Mouse (Mus musculus) forebrain, postnatal 0 days (tissue): Measurements from ENCODE around the gene Akap13. TPM values are rescaled to one million over a fixed set of nuclear protein-coding genes. Genes with fewer than 3 reads are reported as not detected.
A peak's percentile ranks its signal among the peaks of the same experiment; 100 is the strongest.

ENCODE experiments used
- ATAC-seq: fragments of 200-750 bp; cut with Nextera tagmentation; 2 replicates; pipeline ENCODE4 v1.8.0; 2017; ENCODE audit warnings: mild to moderate bottlenecking, moderate library complexity
- DNase-seq: peaks from one replicate; pipeline ENCODE4 v3.0.0-alpha.2; 2015
- H3K27ac ChIP-seq: fragments of 300-500 bp; sonication (generic); 2 replicates; pipeline ENCODE4 v1.5.1; 2014; ENCODE audit warnings: low read depth, mild to moderate bottlenecking, antibody characterized with exemption, low read length, moderate library complexity, mixed read lengths
- H3K27me3 ChIP-seq: fragments of 300-500 bp; sonication (generic); 2 replicates; pipeline ENCODE4 v1.6.1; 2014; ENCODE audit warnings: mild to moderate bottlenecking, low read length, mixed read lengths; ENCODE audit not compliant: insufficient read depth
- H3K36me3 ChIP-seq: fragments of 300-500 bp; sonication (generic); 2 replicates; pipeline ENCODE4 v1.6.1; 2014; ENCODE audit warnings: mild to moderate bottlenecking, moderate library complexity; ENCODE audit not compliant: insufficient read depth
- H3K4me1 ChIP-seq: fragments of 300-500 bp; sonication (generic); 2 replicates; pipeline ENCODE4 v1.6.1; 2014; ENCODE audit warnings: antibody characterized with exemption; ENCODE audit not compliant: insufficient read depth
- H3K4me2 ChIP-seq: fragments of 300-500 bp; sonication (generic); 2 replicates; pipeline ENCODE4 v1.6.1; 2014; ENCODE audit warnings: low read depth, mild to moderate bottlenecking, moderate library complexity
- H3K4me3 ChIP-seq: fragments of 300-500 bp; sonication (generic); 2 replicates; pipeline ENCODE4 v1.5.1; 2014; ENCODE audit warnings: low read depth, low read length, mixed read lengths
- H3K9ac ChIP-seq: fragments of 300-500 bp; sonication (generic); 2 replicates; pipeline ENCODE4 v1.6.1; 2014; ENCODE audit warnings: mild to moderate bottlenecking
- H3K9me3 ChIP-seq: fragments of 300-500 bp; sonication (generic); 2 replicates; pipeline ENCODE4 v1.6.1; 2016; ENCODE audit warnings: low read length
- CTCF ChIP-seq: sonication (generic); IDR thresholded peaks from 2 replicates; pipeline ENCODE4 v1.5.1; 2016; ENCODE audit warnings: antibody characterized with exemption, control low read depth, low read depth
- WGBS: fragments of 180-500 bp; shearing (Covaris S2); extraction: QIAGEN DNeasy Blood & Tissue Kit; methylation state at CpG from one replicate; pipeline ENCODE4 v1.1.7; 2014; 5-methylcytosine and 5-hydroxymethylcytosine counted together
- polyA plus RNA-seq: library from polyadenylated mRNA; unstranded; fragments of >200 nt; fragmentation: Nextera tagmentation; extraction: Ambion mirVana; gene quantifications from 2 replicates; pipeline ENCODE4 v1.2.1, GENCODE M21; 2015
- total RNA-seq: library from RNA; depleted of rRNA; stranded (reverse); fragments of >200 nt; gene quantifications from 2 replicates; pipeline ENCODE4 v1.2.3, GENCODE M21; 2014; rRNA removed

Gene Akap13
- total RNA-seq (16.2 and 16.3 TPM in 2 replicates), polyA plus RNA-seq (5.8 and 9.1 TPM in 2 replicates)

DNA sequence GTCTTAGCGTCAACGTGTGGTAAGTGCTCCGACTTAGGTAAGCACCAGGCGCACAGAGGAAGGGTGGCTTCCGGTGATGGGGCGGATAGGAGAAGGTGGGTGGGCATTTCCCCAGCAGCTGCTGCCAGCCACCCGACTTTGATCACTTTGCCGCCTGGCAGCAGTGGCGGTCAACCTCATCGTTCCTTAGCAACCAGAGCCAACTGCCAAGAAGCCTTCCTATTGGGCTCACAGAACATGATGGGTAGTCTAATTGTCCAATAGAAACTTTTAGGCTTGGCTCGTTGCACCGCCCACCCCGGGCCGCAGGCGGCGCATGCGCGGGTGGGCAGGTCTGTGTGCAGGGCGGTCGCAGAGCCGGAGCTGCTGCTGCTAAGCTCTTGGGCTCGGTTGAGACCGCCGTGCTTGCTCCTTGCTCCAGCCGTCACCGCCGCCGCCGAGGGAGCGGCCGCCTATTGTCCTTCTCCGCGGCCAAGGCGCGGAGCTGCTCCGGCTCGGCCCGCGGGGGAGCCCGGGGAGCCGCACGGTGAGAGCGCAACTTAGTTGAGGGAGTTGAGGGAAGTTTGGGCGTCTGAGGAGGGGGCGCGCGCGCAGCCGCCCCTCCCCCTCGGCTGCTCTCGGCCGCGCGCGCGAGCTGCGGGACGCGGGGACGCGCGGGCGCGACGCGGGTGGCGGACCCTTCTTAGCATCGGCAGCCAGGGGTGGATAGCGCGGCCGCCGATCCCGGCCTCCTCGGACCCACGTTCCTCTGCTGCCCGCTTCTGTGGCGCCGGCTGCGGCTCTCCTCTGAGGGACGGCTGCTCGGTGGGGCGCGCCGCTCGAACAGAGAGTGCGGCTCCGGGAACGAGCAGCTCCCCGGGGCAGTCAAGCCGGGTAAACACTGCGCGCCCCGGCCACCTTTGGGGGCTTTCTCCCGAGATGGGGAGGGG is at the start of gene Akap13:
Gene Akap13, plus strand, starts transcription at position 312 of the 929 bp plus-strand sequence.
- Histone ChIP-seq H3K4me1 (0 out of 2 replicates have a peak, but pooled peaks cover 5% of the 10 kb centered on the region), H3K9ac (peak within 1 kb of the TSS; percentile 71), H3K9me3 (no peaks in the 10 kb centered on the region), H3K4me2 (peak within 1 kb of the TSS; percentile 71), H3K36me3 (no peaks in the 10 kb centered on the region), H3K4me3 (peak within 1 kb of the TSS; percentile 93), H3K27me3 (no peaks in the 10 kb centered on the region), H3K27ac (peak within 1 kb of the TSS; percentile 86)
- DNase-seq (peak; percentile 99), ATAC-seq (peak; percentile 100)
- peak; percentile 56 for TF ChIP-seq CTCF
- under 1% methylated on average over 63 of the region's 94 CpGs for WGBS

DNA sequence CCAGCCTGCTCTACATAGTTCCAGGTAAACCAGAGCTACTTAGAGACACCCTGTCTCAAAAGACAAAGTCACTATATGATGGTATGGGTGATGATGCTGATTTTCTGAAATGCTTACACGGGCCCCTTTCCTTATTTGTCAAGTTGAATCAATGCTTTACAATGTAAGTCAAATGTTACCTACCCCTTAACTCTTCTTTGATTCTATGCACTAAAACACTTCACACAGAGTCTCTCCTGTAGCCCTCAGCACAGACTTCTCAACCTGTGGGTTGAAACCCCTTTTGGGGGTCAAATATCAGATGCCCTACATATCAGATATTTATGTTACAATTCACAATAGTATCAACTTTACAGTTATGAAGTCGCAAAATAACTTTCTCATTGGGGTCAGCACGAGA is 44.7 kb upstream of the Akap13 start:
- H3K27ac ChIP-seq, result no peak overlapping the region
- H3K27me3 ChIP-seq, result no peaks in the 10 kb centered on the region
- TF ChIP-seq CTCF, result no peak
- H3K36me3 ChIP-seq, result no peaks in the 10 kb centered on the region
- H3K4me3 ChIP-seq, result no peak overlapping the region
- 93% methylated on average over 3 of the region's 3 CpGs for WGBS
- no peak for ATAC-seq
- no peaks in the 10 kb centered on the region for H3K4me1 ChIP-seq
- DNase-seq, result no peak
- H3K4me2 ChIP-seq, result no peak overlapping the region
- no peaks in the 10 kb centered on the region for H3K9me3 ChIP-seq
- no peak overlapping the region for H3K9ac ChIP-seq

DNA sequence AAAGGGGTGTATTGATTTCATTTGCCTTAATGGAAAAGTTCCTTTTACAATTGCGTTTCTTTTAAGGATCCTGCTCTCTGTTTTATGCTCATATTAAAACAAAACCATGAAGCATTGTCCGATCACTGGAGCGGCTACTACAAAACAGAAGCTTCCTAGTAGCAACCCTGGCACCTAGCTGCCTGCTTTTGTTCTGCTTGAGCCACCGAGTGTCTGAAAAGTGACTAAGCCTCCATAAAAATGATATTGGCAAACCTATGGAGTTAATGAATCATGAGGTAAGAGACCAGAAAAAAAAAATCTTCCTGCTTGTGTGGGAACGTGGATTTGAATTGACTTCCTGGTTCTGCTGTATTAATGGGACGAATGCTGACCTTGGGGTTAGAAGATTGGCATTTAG is 44.1 kb upstream of the Akap13 start:
- no peaks in the 10 kb centered on the region for H3K27me3 ChIP-seq
- TF ChIP-seq CTCF, result no peak
- H3K9me3 ChIP-seq, result no peaks in the 10 kb centered on the region
- no peaks in the 10 kb centered on the region for H3K36me3 ChIP-seq
- H3K9ac ChIP-seq, result no peak overlapping the region
- 81% methylated on average over 6 of the region's 6 CpGs for WGBS
- no peak for ATAC-seq
- H3K4me2 ChIP-seq, result no peak overlapping the region
- no peak overlapping the region for H3K4me3 ChIP-seq
- no peak for DNase-seq
- no peaks in the 10 kb centered on the region for H3K4me1 ChIP-seq
- H3K27ac ChIP-seq, result no peak overlapping the region

DNA sequence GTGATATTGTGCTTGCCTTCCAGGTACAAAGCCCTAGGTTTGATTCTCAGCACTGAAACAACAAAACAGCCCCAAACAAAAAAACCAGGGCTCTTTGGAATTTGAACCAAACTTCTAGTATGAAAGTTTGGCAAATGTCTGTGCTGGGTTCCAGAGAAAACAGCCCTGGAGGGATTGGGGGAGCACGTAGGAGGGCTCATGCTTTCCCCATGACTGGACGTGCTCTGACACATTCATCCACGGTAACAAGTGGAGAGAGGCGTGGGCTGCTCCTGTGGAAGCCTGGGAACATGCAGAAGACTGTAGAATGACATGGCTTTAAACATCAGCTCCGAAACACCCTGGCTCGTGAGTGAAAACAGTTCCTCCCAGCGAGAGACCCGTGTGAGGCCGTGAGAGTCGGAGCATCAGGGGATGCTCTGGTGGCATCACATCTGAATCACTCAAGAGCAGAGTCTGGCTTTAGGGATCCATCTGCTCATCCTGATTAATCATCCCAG is 43.3 kb upstream of the Akap13 start:
- ATAC-seq (no peak), DNase-seq (no peak)
- Histone ChIP-seq H3K9ac (no peak overlapping the region), H3K27me3 (no peaks in the 10 kb centered on the region), H3K4me2 (no peak overlapping the region), H3K9me3 (no peaks in the 10 kb centered on the region), H3K27ac (no peak overlapping the region), H3K4me1 (no peaks in the 10 kb centered on the region), H3K4me3 (no peak overlapping the region), H3K36me3 (no peaks in the 10 kb centered on the region)
- TF ChIP-seq CTCF, result no peak
- WGBS, result 82% methylated on average over 10 of the region's 10 CpGs

DNA sequence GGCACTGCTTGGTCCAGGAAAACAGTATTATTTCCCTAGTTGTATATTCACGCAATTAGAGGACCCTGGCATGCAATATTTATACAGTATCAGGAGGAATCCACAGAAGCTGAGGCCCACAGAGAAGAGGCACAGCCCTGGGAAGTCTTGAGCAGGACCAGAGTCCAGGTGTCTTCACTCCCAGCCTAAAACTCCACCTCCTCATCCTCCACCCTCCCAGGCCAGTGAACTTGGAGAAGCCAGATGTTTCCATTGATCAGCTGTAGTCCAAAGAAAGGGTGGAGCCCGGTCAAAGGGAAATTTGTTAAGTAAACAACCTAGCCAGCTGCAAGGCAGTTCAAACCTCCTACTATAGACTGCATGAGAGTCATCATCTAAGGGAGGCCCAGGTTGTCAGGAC is 42.8 kb upstream of the Akap13 start:
- TF ChIP-seq CTCF, result no peak
- Histone ChIP-seq H3K4me2 (no peak overlapping the region), H3K9ac (no peak overlapping the region), H3K36me3 (no peaks in the 10 kb centered on the region), H3K4me1 (no peaks in the 10 kb centered on the region), H3K27me3 (no peaks in the 10 kb centered on the region), H3K9me3 (no peaks in the 10 kb centered on the region), H3K27ac (no peak overlapping the region), H3K4me3 (no peak overlapping the region)
- no peak for ATAC-seq
- WGBS, result 84% methylated on average over 2 of the region's 2 CpGs
- no peak for DNase-seq

DNA sequence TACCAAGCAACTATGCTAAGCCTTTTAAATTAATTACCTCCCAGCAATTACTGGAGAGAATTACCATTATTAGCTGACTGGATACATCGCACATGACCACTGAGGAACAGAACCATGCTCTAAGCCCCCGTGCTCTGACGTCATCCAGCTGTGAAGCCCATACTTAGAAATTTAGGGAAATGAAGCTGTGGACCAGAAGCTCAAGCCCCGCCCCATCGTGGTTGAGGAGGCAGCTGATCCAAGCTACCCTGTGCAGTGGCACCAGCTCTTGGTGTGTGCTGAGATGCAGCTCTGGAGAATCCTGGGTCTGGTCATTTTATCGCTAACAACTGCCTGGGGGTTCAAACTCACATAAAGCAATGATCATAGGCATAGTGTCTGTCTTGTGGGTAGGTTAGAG is 41.4 kb upstream of the Akap13 start:
- TF ChIP-seq CTCF, result no peak
- Histone ChIP-seq H3K36me3 (no peaks in the 10 kb centered on the region), H3K4me1 (no peaks in the 10 kb centered on the region), H3K4me2 (no peak overlapping the region), H3K27me3 (no peaks in the 10 kb centered on the region), H3K4me3 (no peak overlapping the region), H3K27ac (no peak overlapping the region), H3K9me3 (no peaks in the 10 kb centered on the region), H3K9ac (no peak overlapping the region)
- ATAC-seq, result no peak
- no peak for DNase-seq
- WGBS, result 9% methylated on average over 6 of the region's 6 CpGs

DNA sequence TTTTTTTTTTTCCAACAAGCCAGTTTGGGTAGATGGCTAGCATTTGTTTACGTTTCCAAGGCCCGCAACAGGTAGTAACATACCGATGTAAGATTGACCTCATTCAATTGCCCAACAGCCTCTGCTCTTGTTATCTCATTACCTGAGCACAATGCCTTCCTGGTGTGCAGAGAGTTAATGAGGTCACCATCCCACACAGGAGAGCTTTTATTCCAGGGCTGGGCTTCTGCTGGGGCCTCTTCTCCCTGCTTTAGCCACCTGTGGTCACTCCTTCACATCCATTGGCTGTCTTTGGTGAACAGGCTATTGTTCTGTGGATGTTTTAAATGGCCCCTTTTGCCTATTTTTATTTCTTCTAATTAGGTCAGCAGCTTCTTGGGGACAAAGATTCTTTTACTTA is 41.0 kb upstream of the Akap13 start:
- TF ChIP-seq CTCF, result no peak

More for the DNA sequence above, 41.0 kb upstream of the Akap13 start:
- no peak overlapping the region for H3K4me2 ChIP-seq
- no peaks in the 10 kb centered on the region for H3K4me1 ChIP-seq
- no peak overlapping the region for H3K9ac ChIP-seq
- no peaks in the 10 kb centered on the region for H3K36me3 ChIP-seq
- WGBS, result 14% methylated on average over 3 of the region's 3 CpGs
- H3K4me3 ChIP-seq, result no peak overlapping the region
- H3K9me3 ChIP-seq, result no peaks in the 10 kb centered on the region
- H3K27ac ChIP-seq, result no peak overlapping the region
- ATAC-seq (no peak), DNase-seq (no peak)
- H3K27me3 ChIP-seq, result no peaks in the 10 kb centered on the region
